Comparison of ENCODE assay signal across 14 mouse cellular contexts in the genomic region with DNA sequence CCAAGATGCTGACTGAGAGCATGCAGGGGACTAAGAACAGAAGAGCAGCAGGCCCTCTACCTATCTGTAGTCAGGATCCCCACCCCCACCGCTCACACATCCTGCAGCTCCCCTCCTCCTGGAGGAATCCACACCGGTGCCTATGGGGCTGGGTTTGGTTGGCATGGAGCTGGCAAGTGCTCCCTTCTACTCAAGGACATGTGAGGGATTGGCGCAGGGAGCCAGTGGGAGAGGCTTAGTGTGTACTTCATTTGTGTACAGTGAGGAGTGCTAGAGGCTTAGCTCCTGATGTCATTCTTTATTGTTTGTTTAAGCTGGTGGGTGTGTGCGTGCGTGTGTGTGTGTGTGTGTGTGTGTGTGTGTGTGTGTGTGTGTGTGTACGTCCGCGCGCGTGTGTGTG. TPM values are rescaled to one million over a fixed set of nuclear protein-coding genes. Genes with fewer than 3 reads are reported as not detected.
DNase-seq lines count a peak whose midpoint lies in the region; ATAC-seq and TF ChIP-seq lines count a peak whose summit lies in the region.
"Had no signal": no experiment of that assay in that cellular context is flagged by ENCODE, and none has a peak within 500 bp of the region (broad histone marks: within the 10 kb centered on the region; RNA-seq: fewer than 3 reads in every experiment).

No protein-coding gene starts in this region.

- H3K27me3 ChIP-seq in lung, postnatal 0 days (replicated peaks; ENCODE audit: insufficient read depth, low read length): no peaks in the 10 kb centered on the region
- H3K27me3 ChIP-seq in kidney, embryonic 14.5 days (ENCODE audit: control insufficient read depth, insufficient read depth, low read length): no peaks in the 10 kb centered on the region
- H3K27me3 ChIP-seq: neural tube, embryonic 15.5 days; Patski had no signal

- no peaks in the 10 kb centered on the region for H3K36me3 ChIP-seq in lung, postnatal 0 days (ENCODE audit: insufficient read depth, low read length)
- no peaks in the 10 kb centered on the region for H3K36me3 ChIP-seq in kidney, embryonic 14.5 days (ENCODE audit: control insufficient read depth, insufficient read depth, low read length)
- H3K36me3 ChIP-seq: neural tube, embryonic 15.5 days had no signal

- 0 out of 2 replicates have a peak, but pooled peaks cover 9% of the 10 kb centered on the region for H3K4me1 ChIP-seq in lung, postnatal 0 days (ENCODE audit: insufficient read depth, low read depth, low read length)
- no peaks in the 10 kb centered on the region for H3K4me1 ChIP-seq in kidney, embryonic 14.5 days (ENCODE audit: control insufficient read depth, insufficient read depth, low read length)
- H3K4me1 ChIP-seq: neural tube, embryonic 15.5 days had no signal

- H3K4me3 ChIP-seq in lung, postnatal 0 days (ENCODE audit: low read depth, low read length): no peak overlapping the region
- no peak overlapping the region for H3K4me3 ChIP-seq in kidney, embryonic 14.5 days (ENCODE audit: low read length)
- H3K4me3 ChIP-seq: gastrocnemius, adult 2 months; neural tube, embryonic 15.5 days had no signal

- WGBS in lung, postnatal 0 days: 43% methylated on average over 4 of the region's 10 CpGs
- 91% methylated on average over 10 of the region's 10 CpGs for WGBS in kidney, embryonic 14.5 days

- H3K9ac ChIP-seq in lung, postnatal 0 days (replicated peaks; ENCODE audit: low read depth): no peak overlapping the region
- H3K9ac ChIP-seq in kidney, embryonic 14.5 days (ENCODE audit: low read depth, low read length): no peak overlapping the region
- H3K9ac ChIP-seq: neural tube, embryonic 15.5 days had no signal

- intact Hi-C loops in heart, postnatal 25 days (cut with DNase I): no loop called here

- peak; percentile 98 for TF ChIP-seq EP300 in lung, postnatal 0 days (IDR thresholded peaks at IDR 0.05)

- TF ChIP-seq CTCF in lung, postnatal 0 days (IDR thresholded peaks at IDR 0.05): no peak

- DNase-seq in heart, adult 11 months: peak; percentile 94
- no peak for DNase-seq in heart, postnatal 25 days (ENCODE audit: low spot score)
- peak; percentile 59 for DNase-seq in adrenal gland, postnatal 14 days
- DNase-seq in heart, postnatal 4 days: peak; percentile 50
- peak; percentile 96 for DNase-seq in lung, postnatal 0 days (ENCODE audit: low spot score)
- DNase-seq in right cerebral cortex, postnatal 36 days (ENCODE audit: low spot score in 2 of 2): no peak
- DNase-seq in urinary bladder, postnatal 14 days (ENCODE audit: low spot score): no peak
- DNase-seq: gastrocnemius, adult 2 months had no signal

- peak overlapping the region; percentile 89 for H3K27ac ChIP-seq in lung, postnatal 0 days (ENCODE audit: low read length)
- H3K27ac ChIP-seq in kidney, embryonic 14.5 days (ENCODE audit: low read depth, low read length): no peak overlapping the region
- H3K27ac ChIP-seq: gastrocnemius, adult 2 months; neural tube, embryonic 15.5 days had no signal

- H3K9me3 ChIP-seq in lung, postnatal 0 days (ENCODE audit: low read length): no peaks in the 10 kb centered on the region
- H3K9me3 ChIP-seq in kidney, embryonic 14.5 days (ENCODE audit: control insufficient read depth, low read length): no peaks in the 10 kb centered on the region
- H3K9me3 ChIP-seq: neural tube, embryonic 15.5 days had no signal

- peak; percentile 90 for ATAC-seq in lung, postnatal 0 days
- no peak for ATAC-seq in kidney, embryonic 14.5 days (ENCODE audit: low FRiP score, low TSS enrichment)
- ATAC-seq: hindbrain, embryonic 16.5 days; Patski had no signal

- no peak overlapping the region for H3K4me2 ChIP-seq in lung, postnatal 0 days (replicated peaks; ENCODE audit: low read depth, low read length)
- no peak overlapping the region for H3K4me2 ChIP-seq in kidney, embryonic 14.5 days (replicated peaks; ENCODE audit: low read depth, low read length)
- H3K4me2 ChIP-seq: neural tube, embryonic 15.5 days had no signal

RNA-seq across cellular contexts. Expression of gene Emp2, which starts 36.1 kb away (rescaled TPM):
- 10 to 100 TPM; 38.4 to 44.1 TPM for total RNA-seq in heart, postnatal 25 days (2021)
- total RNA-seq in adrenal gland, postnatal 14 days (2021): 8.3 and 8.5 TPM in 2 replicates
- 10 to 100 TPM; 41.5 to 42.5 TPM for total RNA-seq in heart, postnatal 4 days (2021)
- 584 and 640 TPM in 2 replicates for polyA plus RNA-seq in lung, postnatal 0 days (2015; fragmentation: Nextera tagmentation; extraction: Ambion mirVana)
- 9.8 and 14.7 TPM in 2 replicates for polyA plus RNA-seq in kidney, embryonic 14.5 days (2014; fragmentation: Nextera tagmentation; extraction: Ambion mirVana)
- total RNA-seq: megakaryocyte-erythroid progenitor cell, adult 5-6 weeks had no signal

RNA-seq across cellular contexts. Expression of gene Tekt5, which starts 45.4 kb away (rescaled TPM):
- not detected for total RNA-seq in heart, postnatal 25 days (2021)
- not detected in 2 replicates for total RNA-seq in adrenal gland, postnatal 14 days (2021)
- total RNA-seq in heart, postnatal 4 days (2021): under 1 TPM; 0.33 to 0.34 TPM
- polyA plus RNA-seq in lung, postnatal 0 days (2015; fragmentation: Nextera tagmentation; extraction: Ambion mirVana): 9.9 and 11.7 TPM in 2 replicates
- polyA plus RNA-seq in kidney, embryonic 14.5 days (2014; fragmentation: Nextera tagmentation; extraction: Ambion mirVana): 0.90 and 1.3 TPM in 2 replicates
- total RNA-seq: gastrocnemius, adult 2 months; megakaryocyte-erythroid progenitor cell, adult 5-6 weeks had no signal
- polyA plus RNA-seq: C2C12, Patski had no signal

Comparison
In these comparisons a context has a peak if more than half of its experiments do, and no peak if none do; other contexts are left out.
1. DNase-seq: peak in heart, adult 11 months (single experiment), adrenal gland, postnatal 14 days (single experiment), heart, postnatal 4 days (single experiment) and lung, postnatal 0 days (single experiment); none in heart, postnatal 25 days (single experiment), right cerebral cortex, postnatal 36 days (0 of 2) and urinary bladder, postnatal 14 days (single experiment).